Mouse (Mus musculus) neural tube, embryonic 12.5 days (tissue): ENCODE measurements around the gene Nab2. TPM values are rescaled to one million over a fixed set of nuclear protein-coding genes. Genes with fewer than 3 reads are reported as not detected.
A peak's percentile ranks its signal among the peaks of the same experiment; 100 is the strongest.

ENCODE experiments used
- ATAC-seq: fragments of 200-750 bp; cut with Nextera tagmentation; 2 replicates; pipeline ENCODE4 v1.8.0; 2017; ENCODE audit warnings: low read depth, mild to moderate bottlenecking, moderate TSS enrichment, moderate library complexity; ENCODE audit not compliant: low FRiP score
- H3K27ac ChIP-seq: fragments of 300-500 bp; sonication (generic); 2 replicates; pipeline ENCODE4 v1.5.1; 2016
- H3K27me3 ChIP-seq: fragments of 300-500 bp; sonication (generic); replicated peaks from 2 replicates; pipeline ENCODE4 v1.6.1; 2016; ENCODE audit warnings: mild to moderate bottlenecking
- H3K36me3 ChIP-seq: fragments of 300-500 bp; sonication (generic); 2 replicates; pipeline ENCODE4 v1.6.1; 2016; ENCODE audit warnings: mild to moderate bottlenecking
- H3K4me1 ChIP-seq: fragments of 300-500 bp; sonication (generic); 2 replicates; pipeline ENCODE4 v1.6.1; 2016
- H3K4me2 ChIP-seq: fragments of 300-500 bp; sonication (generic); replicated peaks from 2 replicates; pipeline ENCODE4 v1.6.1; 2016; ENCODE audit warnings: mild to moderate bottlenecking
- H3K4me3 ChIP-seq: fragments of 300-500 bp; sonication (generic); 2 replicates; pipeline ENCODE4 v1.5.1; 2016
- H3K9ac ChIP-seq: fragments of 300-500 bp; sonication (generic); 2 replicates; pipeline ENCODE4 v1.6.1; 2016; ENCODE audit warnings: mild to moderate bottlenecking
- H3K9me3 ChIP-seq: fragments of 300-500 bp; sonication (generic); 2 replicates; pipeline ENCODE4 v1.6.1; 2016; ENCODE audit warnings: mild to moderate bottlenecking
- WGBS: fragments of 180-500 bp; shearing (Covaris S2); methylation state at CpG from one replicate; pipeline ENCODE4 v1.1.7; 2016; 5-methylcytosine and 5-hydroxymethylcytosine counted together
- polyA plus RNA-seq: library from polyadenylated mRNA; unstranded; fragments of >200 nt; fragmentation: Nextera tagmentation; extraction: Ambion mirVana; gene quantifications from 2 replicates; pipeline ENCODE4 v1.2.1, GENCODE M21; 2016

Nab2 gene
- polyA plus RNA-seq, 1 experiment from 2014 or later = 6.9 TPM

GRCm38 (mm10) chr10:127669170-127669569, 802 bp upstream of the Nab2 start:
- Histone ChIP-seq H3K27me3 (peaks cover 47% of the 10 kb centered on the region), H3K4me1 (peaks cover 39% of the 10 kb centered on the region; the same call in 1 of the 2 replicates), H3K36me3 (no peaks in the 10 kb centered on the region), H3K9ac (no peak overlapping the region), H3K4me3 (no peak overlapping the region), H3K9me3 (no peaks in the 10 kb centered on the region), H3K27ac (no peak overlapping the region), H3K4me2 (peak overlapping the region; percentile 82)
- no peak for ATAC-seq
- 26% methylated on average over 7 of the region's 7 CpGs for WGBS

GRCm38 (mm10) chr10:127667269-127668092, 887 bp downstream of the Nab2 start:
- Histone ChIP-seq H3K4me1 (peaks cover 45% of the 10 kb centered on the region), H3K4me2 (peak overlapping the region; percentile 82), H3K27me3 (peaks cover 64% of the 10 kb centered on the region), H3K36me3 (no peaks in the 10 kb centered on the region), H3K9me3 (no peaks in the 10 kb centered on the region), H3K4me3 (peak overlapping the region; percentile 53), H3K9ac (peak overlapping the region; percentile 60), H3K27ac (peak overlapping the region; percentile 54; the same call in 1 of the 2 replicates)
- ATAC-seq = peak; percentile 13; the same call in 1 of the 2 replicates
- 2% methylated on average over 35 of the region's 35 CpGs for WGBS

GRCm38 (mm10) chr10:127666501-127667268, 1.7 kb downstream of the Nab2 start, which contains the start of gene Nemp1:
Gene Nemp1 (plus strand): TSS chr10:127666901.
- Histone ChIP-seq H3K27me3 (peaks cover 72% of the 10 kb centered on the region), H3K4me3 (peak within 1 kb of the TSS; percentile 53), H3K27ac (peak within 1 kb of the TSS; percentile 15; the same call in 1 of the 2 replicates), H3K9ac (peak within 1 kb of the TSS; percentile 60), H3K9me3 (no peaks in the 10 kb centered on the region), H3K36me3 (no peaks in the 10 kb centered on the region), H3K4me1 (peaks cover 53% of the 10 kb centered on the region), H3K4me2 (peak within 1 kb of the TSS; percentile 82)
- peak; percentile 29; the same call in 1 of the 2 replicates for ATAC-seq
- WGBS = under 1% methylated on average over 67 of the region's 73 CpGs

- H3K27me3 ChIP-seq = peaks cover 83% of the 10 kb centered on the region
- H3K4me3 ChIP-seq = peak overlapping the region; percentile 53
- peak overlapping the region; percentile 60 for H3K9ac ChIP-seq
- H3K4me2 ChIP-seq = peak overlapping the region; percentile 82
- no peaks in the 10 kb centered on the region for H3K9me3 ChIP-seq
- 2% methylated on average over 14 of the region's 14 CpGs for WGBS
- ATAC-seq = no peak
- 0 out of 2 replicates have a peak overlapping the region, but pooled peaks have one; percentile 4 for H3K27ac ChIP-seq
- peaks cover 57% of the 10 kb centered on the region for H3K4me1 ChIP-seq
- no peaks in the 10 kb centered on the region for H3K36me3 ChIP-seq
Measured at GRCm38 (mm10) chr10:127665366-127666181, 2.8 kb downstream of the Nab2 start.

GRCm38 (mm10) chr10:127664891-127665290, 3.5 kb downstream of the Nab2 start:
- Histone ChIP-seq H3K9ac (no peak overlapping the region), H3K4me3 (peak overlapping the region; percentile 53; the same call in 1 of the 2 replicates), H3K36me3 (no peaks in the 10 kb centered on the region), H3K27me3 (peaks cover 90% of the 10 kb centered on the region), H3K4me2 (peak overlapping the region; percentile 82), H3K9me3 (no peaks in the 10 kb centered on the region), H3K27ac (no peak overlapping the region), H3K4me1 (peaks cover 57% of the 10 kb centered on the region)
- ATAC-seq = no peak
- WGBS = 12% methylated on average over 13 of the region's 13 CpGs

- WGBS = 6% methylated on average over 16 of the region's 16 CpGs
- H3K9me3 ChIP-seq = no peaks in the 10 kb centered on the region
- peaks cover 57% of the 10 kb centered on the region for H3K4me1 ChIP-seq
- H3K9ac ChIP-seq = 0 out of 2 replicates have a peak overlapping the region, but pooled peaks have one; percentile 17
- H3K36me3 ChIP-seq = no peaks in the 10 kb centered on the region
- ATAC-seq = no peak
- H3K27me3 ChIP-seq = peaks cover 91% of the 10 kb centered on the region
- peak overlapping the region; percentile 53; the same call in 1 of the 2 replicates for H3K4me3 ChIP-seq
- H3K4me2 ChIP-seq = peak overlapping the region; percentile 82
- H3K27ac ChIP-seq = no peak overlapping the region
Measured at GRCm38 (mm10) chr10:127664166-127664565, 4.2 kb downstream of the Nab2 start.

- no peak overlapping the region for H3K9ac ChIP-seq
- H3K27ac ChIP-seq = no peak overlapping the region
- H3K4me2 ChIP-seq = 0 out of 2 replicates have a peak overlapping the region, but pooled peaks have one; percentile 3
- 0 out of 2 replicates have a peak overlapping the region, but pooled peaks have one; percentile 7 for H3K4me3 ChIP-seq
- WGBS = 14% methylated on average over 5 of the region's 5 CpGs
- H3K4me1 ChIP-seq = peaks cover 57% of the 10 kb centered on the region
- no peak for ATAC-seq
- peaks cover 92% of the 10 kb centered on the region for H3K27me3 ChIP-seq
- H3K9me3 ChIP-seq = no peaks in the 10 kb centered on the region
- no peaks in the 10 kb centered on the region for H3K36me3 ChIP-seq
Measured at GRCm38 (mm10) chr10:127663590-127663989, 4.8 kb downstream of the Nab2 start.

GRCm38 (mm10) chr10:127662666-127663253, 5.6 kb downstream of the Nab2 start:
- Histone ChIP-seq H3K4me1 (peaks cover 50% of the 10 kb centered on the region), H3K27ac (no peak overlapping the region), H3K4me2 (peak overlapping the region; percentile 42), H3K4me3 (0 out of 2 replicates have a peak overlapping the region, but pooled peaks have one; percentile 1), H3K9ac (peak overlapping the region; percentile 2; the same call in 1 of the 2 replicates), H3K36me3 (no peaks in the 10 kb centered on the region), H3K27me3 (peaks cover 87% of the 10 kb centered on the region), H3K9me3 (no peaks in the 10 kb centered on the region)
- WGBS = 8% methylated on average over 19 of the region's 19 CpGs
- ATAC-seq = no peak

GRCm38 (mm10) chr10:127661915-127662663, 6.3 kb downstream of the Nab2 start:
- Histone ChIP-seq H3K9me3 (no peaks in the 10 kb centered on the region), H3K4me1 (peaks cover 44% of the 10 kb centered on the region), H3K27me3 (peaks cover 80% of the 10 kb centered on the region), H3K27ac (no peak overlapping the region), H3K4me3 (0 out of 2 replicates have a peak overlapping the region, but pooled peaks have one; percentile 1), H3K9ac (peak overlapping the region; percentile 2), H3K4me2 (peak overlapping the region; percentile 42), H3K36me3 (no peaks in the 10 kb centered on the region)
- WGBS = 6% methylated on average over 16 of the region's 16 CpGs
- ATAC-seq = no peak; the same call in 1 of the 2 replicates

GRCm38 (mm10) chr10:127661291-127661914, 7.0 kb downstream of the Nab2 start:
- Histone ChIP-seq H3K9ac (no peak overlapping the region), H3K36me3 (no peaks in the 10 kb centered on the region), H3K27me3 (peaks cover 74% of the 10 kb centered on the region), H3K27ac (no peak overlapping the region), H3K4me2 (peak overlapping the region; percentile 42), H3K9me3 (no peaks in the 10 kb centered on the region), H3K4me1 (peaks cover 39% of the 10 kb centered on the region), H3K4me3 (no peak overlapping the region)
- WGBS = 17% methylated on average over 14 of the region's 14 CpGs
- ATAC-seq = no peak
